Mouse (Mus musculus) brain, embryonic 18.5 days (tissue): ENCODE data around the gene Sh3pxd2b.

ENCODE experiments used
- DNase-seq: peaks from one replicate; pipeline ENCODE4 v3.0.0-alpha.2; 2012; ENCODE audit warnings: low read depth, low spot score

The Sh3pxd2b gene

GRCm38 (mm10) chr11:32340476-32341473 is 6.8 kb upstream of the Sh3pxd2b start:
- no peak for DNase-seq

GRCm38 (mm10) chr11:32342770-32343191 is 4.8 kb upstream of the Sh3pxd2b start:
- no peak for DNase-seq

GRCm38 (mm10) chr11:32343350-32343749 is 4.3 kb upstream of the Sh3pxd2b start:
- DNase-seq: no peak

- no peak for DNase-seq
Measured at GRCm38 (mm10) chr11:32345504-32346297, 1.9 kb upstream of the Sh3pxd2b start.

GRCm38 (mm10) chr11:32347264-32347606 is 385 bp upstream of the Sh3pxd2b start:
- no peak for DNase-seq

- DNase-seq: no peak
Measured at GRCm38 (mm10) chr11:32348433-32349283, 1.0 kb downstream of the Sh3pxd2b start.

- DNase-seq: no peak
Measured at GRCm38 (mm10) chr11:32349284-32349953, 1.8 kb downstream of the Sh3pxd2b start.

- DNase-seq: no peak
Measured at GRCm38 (mm10) chr11:32352946-32353345, 5.3 kb downstream of the Sh3pxd2b start.

GRCm38 (mm10) chr11:32355377-32355776 is 7.8 kb downstream of the Sh3pxd2b start:
- DNase-seq: no peak

GRCm38 (mm10) chr11:32357686-32358085 is 10.1 kb downstream of the Sh3pxd2b start:
- DNase-seq: no peak

- no peak for DNase-seq
Measured at GRCm38 (mm10) chr11:32358399-32358798, 10.8 kb downstream of the Sh3pxd2b start.

GRCm38 (mm10) chr11:32359566-32359965 is 11.9 kb downstream of the Sh3pxd2b start:
- no peak for DNase-seq

- DNase-seq: no peak
Measured at GRCm38 (mm10) chr11:32361774-32362173, 14.2 kb downstream of the Sh3pxd2b start.

GRCm38 (mm10) chr11:32363188-32363587 is 15.6 kb downstream of the Sh3pxd2b start:
- no peak for DNase-seq

- DNase-seq: no peak
Measured at GRCm38 (mm10) chr11:32363610-32364220, 16.1 kb downstream of the Sh3pxd2b start.

GRCm38 (mm10) chr11:32364375-32364774 is 16.8 kb downstream of the Sh3pxd2b start:
- DNase-seq: no peak

GRCm38 (mm10) chr11:32365498-32365897 is 17.9 kb downstream of the Sh3pxd2b start:
- DNase-seq: no peak

- DNase-seq: no peak
Measured at GRCm38 (mm10) chr11:32367056-32367455, 19.4 kb downstream of the Sh3pxd2b start.

GRCm38 (mm10) chr11:32368986-32369385 is 21.4 kb downstream of the Sh3pxd2b start:
- no peak for DNase-seq

- DNase-seq: no peak
Measured at GRCm38 (mm10) chr11:32370881-32371280, 23.3 kb downstream of the Sh3pxd2b start.
